Comparison of ENCODE assay signal across 8 mouse cellular contexts in the genomic region with DNA sequence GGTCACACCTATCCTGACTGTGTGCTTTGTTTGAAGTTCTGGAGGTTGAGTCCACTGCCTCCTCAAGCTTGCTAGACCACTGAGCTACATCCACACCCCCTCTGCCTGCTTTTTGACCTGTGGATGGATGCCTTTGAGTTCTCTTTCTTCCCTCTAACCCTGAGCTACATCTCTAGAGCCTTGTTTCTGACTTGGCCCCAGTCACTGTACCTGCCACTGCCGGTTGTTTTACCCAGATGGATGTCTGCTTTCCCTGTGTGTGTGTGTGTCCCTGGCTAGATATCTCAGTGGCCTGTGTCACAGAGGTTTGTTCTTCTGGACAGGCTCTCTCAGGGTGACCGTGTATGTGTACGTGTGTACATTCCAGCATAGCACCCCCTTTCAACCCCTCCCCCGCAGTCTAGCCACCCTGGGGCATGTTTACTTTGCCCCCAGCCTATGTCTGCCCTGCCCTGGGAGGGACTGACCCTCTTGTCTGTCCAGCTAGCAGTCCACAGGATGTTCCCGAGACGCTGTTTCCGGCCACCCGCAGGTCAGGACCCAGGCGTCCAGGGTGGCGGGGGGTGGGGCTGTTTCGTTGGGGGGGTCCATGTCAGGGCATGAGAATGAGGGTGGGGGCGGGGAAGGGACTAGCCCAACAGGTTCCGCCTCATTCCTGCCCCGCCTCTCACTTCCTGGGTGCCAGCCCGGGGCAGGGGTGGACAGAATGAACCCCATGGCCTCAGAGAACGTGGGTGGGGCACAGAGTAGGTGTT. TPM values are rescaled to one million over a fixed set of nuclear protein-coding genes. Genes with fewer than 3 reads are reported as not detected.
DNase-seq lines count a peak whose midpoint lies in the region; ATAC-seq and TF ChIP-seq lines count a peak whose summit lies in the region.

No protein-coding gene starts in this region.

- no peak for DNase-seq in testis, postnatal 14 days (ENCODE audit: low spot score)
- DNase-seq in forebrain, embryonic 11.5 days (ENCODE audit: low spot score), result no peak
- DNase-seq in liver, postnatal 0 days, result peak; percentile 81
- no peak for DNase-seq in layer of hippocampus, adult 11-12 months (ENCODE audit: low spot score)
- DNase-seq in cerebellum, postnatal 10 days, result no peak

- H3K27ac ChIP-seq in testis, adult 2 months (ENCODE audit: control insufficient read depth, insufficient read depth, low read depth, low read length), result peak overlapping the region; percentile 80
- H3K27ac ChIP-seq in forebrain, embryonic 11.5 days (ENCODE audit: low read depth, low read length), result no peak overlapping the region
- H3K27ac ChIP-seq in intestine, postnatal 0 days (ENCODE audit: low read depth, low read length), result peak overlapping the region; percentile 89
- H3K27ac ChIP-seq in liver, postnatal 0 days (ENCODE audit: low read depth), result peak overlapping the region; percentile 98
- peak overlapping the region; percentile 90 for H3K27ac ChIP-seq in neural tube, embryonic 15.5 days (replicated peaks)

- no peak for TF ChIP-seq EP300 in liver, postnatal 0 days (IDR thresholded peaks at IDR 0.05; ENCODE audit: low read depth)

- ATAC-seq in forebrain, embryonic 11.5 days (replicated peaks; ENCODE audit: low FRiP score), result no peak
- no peak for ATAC-seq in intestine, postnatal 0 days
- ATAC-seq in liver, postnatal 0 days, result peak; percentile 21
- no peak for ATAC-seq in neural tube, embryonic 15.5 days (ENCODE audit: low FRiP score)

- H3K4me2 ChIP-seq in forebrain, embryonic 11.5 days (ENCODE audit: low read depth, low read length, severe bottlenecking), result peak overlapping the region; percentile 99; the same call in 1 of the 2 replicates
- peak overlapping the region; percentile 96 for H3K4me2 ChIP-seq in intestine, postnatal 0 days (replicated peaks; ENCODE audit: low read depth)
- H3K4me2 ChIP-seq in liver, postnatal 0 days (ENCODE audit: low read depth, low read length), result peak overlapping the region; percentile 94
- H3K4me2 ChIP-seq in neural tube, embryonic 15.5 days, result peak overlapping the region; percentile 100

- no peaks in the 10 kb centered on the region for H3K27me3 ChIP-seq in testis, adult 2 months (ENCODE audit: control insufficient read depth, insufficient read depth, low read length)
- peaks cover 22% of the 10 kb centered on the region for H3K27me3 ChIP-seq in forebrain, embryonic 11.5 days (ENCODE audit: control insufficient read depth, insufficient read depth, low read length)
- H3K27me3 ChIP-seq in intestine, postnatal 0 days (replicated peaks; ENCODE audit: control insufficient read depth, insufficient read depth, low read length), result no peaks in the 10 kb centered on the region
- H3K27me3 ChIP-seq in liver, postnatal 0 days (ENCODE audit: insufficient read depth, low read length), result no peaks in the 10 kb centered on the region
- H3K27me3 ChIP-seq in neural tube, embryonic 15.5 days (replicated peaks), result peaks cover 22% of the 10 kb centered on the region

- no peaks in the 10 kb centered on the region for H3K9me3 ChIP-seq in forebrain, embryonic 11.5 days (ENCODE audit: control insufficient read depth, low read length)
- H3K9me3 ChIP-seq in intestine, postnatal 0 days (ENCODE audit: control insufficient read depth), result no peaks in the 10 kb centered on the region
- H3K9me3 ChIP-seq in liver, postnatal 0 days (ENCODE audit: low read length), result no peaks in the 10 kb centered on the region
- no peaks in the 10 kb centered on the region for H3K9me3 ChIP-seq in neural tube, embryonic 15.5 days (replicated peaks)

- H3K4me1 ChIP-seq in testis, adult 2 months (ENCODE audit: control insufficient read depth, insufficient read depth, low read length), result peaks cover 41% of the 10 kb centered on the region
- H3K4me1 ChIP-seq in forebrain, embryonic 11.5 days (replicated peaks; ENCODE audit: control insufficient read depth, insufficient read depth, low read length), result peaks cover 28% of the 10 kb centered on the region
- H3K4me1 ChIP-seq in intestine, postnatal 0 days (replicated peaks; ENCODE audit: control insufficient read depth, insufficient read depth, low read length), result peaks cover 35% of the 10 kb centered on the region
- peaks cover 79% of the 10 kb centered on the region for H3K4me1 ChIP-seq in liver, postnatal 0 days (ENCODE audit: insufficient read depth)
- H3K4me1 ChIP-seq in neural tube, embryonic 15.5 days, result peaks cover 50% of the 10 kb centered on the region

- TF ChIP-seq POLR2A in testis, adult 2 months (IDR thresholded peaks at IDR 0.05; ENCODE audit: control insufficient read depth, low read depth, low read length), result no peak

- no peaks in the 10 kb centered on the region for H3K36me3 ChIP-seq in testis, adult 2 months (ENCODE audit: control insufficient read depth, insufficient read depth, low read length)
- no peaks in the 10 kb centered on the region for H3K36me3 ChIP-seq in forebrain, embryonic 11.5 days (ENCODE audit: control insufficient read depth, insufficient read depth, low read length)
- H3K36me3 ChIP-seq in intestine, postnatal 0 days (ENCODE audit: control insufficient read depth, insufficient read depth), result no peaks in the 10 kb centered on the region
- H3K36me3 ChIP-seq in liver, postnatal 0 days (replicated peaks; ENCODE audit: insufficient read depth, low read length), result no peaks in the 10 kb centered on the region
- H3K36me3 ChIP-seq in neural tube, embryonic 15.5 days, result no peaks in the 10 kb centered on the region

- no peak for TF ChIP-seq CTCF in testis, adult 2 months (IDR thresholded peaks at IDR 0.05; ENCODE audit: control insufficient read depth, insufficient read depth, insufficient replicate concordance, low read depth, low read length)
- no peak for TF ChIP-seq CTCF in intestine, postnatal 0 days (IDR thresholded peaks at IDR 0.05; ENCODE audit: low read depth)
- TF ChIP-seq CTCF in liver, postnatal 0 days (IDR thresholded peaks at IDR 0.05; ENCODE audit: low read depth), result no peak

- H3K9ac ChIP-seq in forebrain, embryonic 11.5 days (ENCODE audit: low read length), result 0 out of 2 replicates have a peak overlapping the region, but pooled peaks have one; percentile 9
- peak overlapping the region; percentile 53 for H3K9ac ChIP-seq in intestine, postnatal 0 days (ENCODE audit: low read depth, low read length)
- peak overlapping the region; percentile 76 for H3K9ac ChIP-seq in liver, postnatal 0 days (replicated peaks)
- H3K9ac ChIP-seq in neural tube, embryonic 15.5 days (replicated peaks), result peak overlapping the region; percentile 61

- 8% methylated on average over 16 of the region's 16 CpGs for WGBS in forebrain, embryonic 11.5 days
- WGBS in intestine, postnatal 0 days, result 6% methylated on average over 16 of the region's 16 CpGs
- 20% methylated on average over 14 of the region's 16 CpGs for WGBS in liver, postnatal 0 days (ENCODE audit: insufficient replicate concordance)
- WGBS in neural tube, embryonic 15.5 days, result 16% methylated on average over 16 of the region's 16 CpGs

- peak overlapping the region; percentile 90 for H3K4me3 ChIP-seq in testis, adult 2 months (ENCODE audit: control insufficient read depth, low read depth, low read length)
- H3K4me3 ChIP-seq in forebrain, embryonic 11.5 days (ENCODE audit: low read depth, low read length), result no peak overlapping the region
- H3K4me3 ChIP-seq in intestine, postnatal 0 days (ENCODE audit: low read depth, low read length), result peak overlapping the region; percentile 46
- peak overlapping the region; percentile 56 for H3K4me3 ChIP-seq in liver, postnatal 0 days (ENCODE audit: low read depth, low read length)
- H3K4me3 ChIP-seq in neural tube, embryonic 15.5 days (replicated peaks), result peak overlapping the region; percentile 54

RNA-seq across cellular contexts. Expression of gene Hook2, which starts 5.9 kb away (rescaled TPM):
- 55.4 and 62.0 TPM in 2 replicates for polyA plus RNA-seq in testis, adult 2 months (2012; rRNA removed)
- polyA plus RNA-seq in forebrain, embryonic 11.5 days (2014; fragmentation: Nextera tagmentation; extraction: Ambion mirVana), result 14.8 and 15.5 TPM in 2 replicates
- polyA plus RNA-seq in intestine, postnatal 0 days (2015; fragmentation: Nextera tagmentation; extraction: Ambion mirVana), result 68.6 and 75.4 TPM in 2 replicates
- 12.0 and 12.2 TPM in 2 replicates for polyA plus RNA-seq in liver, postnatal 0 days (2015; fragmentation: Nextera tagmentation; extraction: Ambion mirVana)
- 33.9 and 37.2 TPM in 2 replicates for polyA plus RNA-seq in neural tube, embryonic 15.5 days (2015; fragmentation: Nextera tagmentation; extraction: Ambion mirVana)

RNA-seq across cellular contexts. Expression of gene Junb, which starts 6.0 kb away (rescaled TPM):
- polyA plus RNA-seq in testis, adult 2 months (2012; rRNA removed), result 5.7 and 9.3 TPM in 2 replicates
- 5.2 and 5.8 TPM in 2 replicates for polyA plus RNA-seq in forebrain, embryonic 11.5 days (2014; fragmentation: Nextera tagmentation; extraction: Ambion mirVana)
- 42.8 and 47.6 TPM in 2 replicates for polyA plus RNA-seq in intestine, postnatal 0 days (2015; fragmentation: Nextera tagmentation; extraction: Ambion mirVana)
- 14.2 and 21.9 TPM in 2 replicates for polyA plus RNA-seq in liver, postnatal 0 days (2015; fragmentation: Nextera tagmentation; extraction: Ambion mirVana)
- polyA plus RNA-seq in neural tube, embryonic 15.5 days (2015; fragmentation: Nextera tagmentation; extraction: Ambion mirVana), result 9.4 and 15.1 TPM in 2 replicates

RNA-seq across cellular contexts. Expression of gene Rnaseh2a, which starts 14.9 kb away (rescaled TPM):
- polyA plus RNA-seq in testis, adult 2 months (2012; rRNA removed), result 1,424 and 1,585 TPM in 2 replicates
- 128 and 147 TPM in 2 replicates for polyA plus RNA-seq in forebrain, embryonic 11.5 days (2014; fragmentation: Nextera tagmentation; extraction: Ambion mirVana)
- 53.2 and 57.6 TPM in 2 replicates for polyA plus RNA-seq in intestine, postnatal 0 days (2015; fragmentation: Nextera tagmentation; extraction: Ambion mirVana)
- 67.1 and 70.8 TPM in 2 replicates for polyA plus RNA-seq in liver, postnatal 0 days (2015; fragmentation: Nextera tagmentation; extraction: Ambion mirVana)
- polyA plus RNA-seq in neural tube, embryonic 15.5 days (2015; fragmentation: Nextera tagmentation; extraction: Ambion mirVana), result 55.0 and 81.5 TPM in 2 replicates

RNA-seq across cellular contexts. Expression of gene Prdx2, which starts 15.1 kb away (rescaled TPM):
- polyA plus RNA-seq in testis, adult 2 months (2012; rRNA removed), result 59.6 and 68.5 TPM in 2 replicates
- polyA plus RNA-seq in forebrain, embryonic 11.5 days (2014; fragmentation: Nextera tagmentation; extraction: Ambion mirVana), result 1,226 and 1,312 TPM in 2 replicates
- 313 and 319 TPM in 2 replicates for polyA plus RNA-seq in intestine, postnatal 0 days (2015; fragmentation: Nextera tagmentation; extraction: Ambion mirVana)
- polyA plus RNA-seq in liver, postnatal 0 days (2015; fragmentation: Nextera tagmentation; extraction: Ambion mirVana), result 780 and 831 TPM in 2 replicates
- 930 and 1,070 TPM in 2 replicates for polyA plus RNA-seq in neural tube, embryonic 15.5 days (2015; fragmentation: Nextera tagmentation; extraction: Ambion mirVana)

RNA-seq across cellular contexts. Expression of gene Gm49661, which starts 15.2 kb away (rescaled TPM):
- 477 and 542 TPM in 2 replicates for polyA plus RNA-seq in testis, adult 2 months (2012; rRNA removed)
- polyA plus RNA-seq in forebrain, embryonic 11.5 days (2014; fragmentation: Nextera tagmentation; extraction: Ambion mirVana), result not detected in 2 replicates
- polyA plus RNA-seq in intestine, postnatal 0 days (2015; fragmentation: Nextera tagmentation; extraction: Ambion mirVana), result 1.3 and 2.1 TPM in 2 replicates
- polyA plus RNA-seq in liver, postnatal 0 days (2015; fragmentation: Nextera tagmentation; extraction: Ambion mirVana), result 0.89 TPM in 1 of 2 replicates, not detected in the other
- not detected in 2 replicates for polyA plus RNA-seq in neural tube, embryonic 15.5 days (2015; fragmentation: Nextera tagmentation; extraction: Ambion mirVana)

Comparison
In these comparisons a context has a peak if more than half of its experiments do, and no peak if none do; other contexts are left out.
1. H3K9ac ChIP-seq: peak in every context shown above with its lines; median percentile 76 in liver, postnatal 0 days; 61 in neural tube, embryonic 15.5 days; 53 in intestine, postnatal 0 days; 9 in forebrain, embryonic 11.5 days.